Mouse (Mus musculus): ENCODE results near the gene Gad2. TPM values are rescaled to one million over a fixed set of nuclear protein-coding genes. Genes with fewer than 3 reads are reported as not detected.

Gad2 gene
- polyA plus RNA-seq, 1 experiment from 2014 or later, result 0.04 TPM

GRCm38 (mm10) chr2:22671348-22671747 lies 49.3 kb downstream of the Gad2 start:
- H3K36me3 ChIP-seq, result no peaks in the 10 kb centered on the region
- H3K27ac ChIP-seq, result no peak overlapping the region
- no peak overlapping the region for H3K4me2 ChIP-seq (replicated peaks)
- H3K4me3 ChIP-seq (replicated peaks), result no peak overlapping the region
- 79% methylated on average over 1 of the region's 1 CpGs for WGBS
- no peak overlapping the region for H3K9ac ChIP-seq
- H3K27me3 ChIP-seq (replicated peaks), result no peaks in the 10 kb centered on the region
- no peak for ATAC-seq
- no peaks in the 10 kb centered on the region for H3K4me1 ChIP-seq (replicated peaks)
- H3K9me3 ChIP-seq, result no peaks in the 10 kb centered on the region

DNA sequence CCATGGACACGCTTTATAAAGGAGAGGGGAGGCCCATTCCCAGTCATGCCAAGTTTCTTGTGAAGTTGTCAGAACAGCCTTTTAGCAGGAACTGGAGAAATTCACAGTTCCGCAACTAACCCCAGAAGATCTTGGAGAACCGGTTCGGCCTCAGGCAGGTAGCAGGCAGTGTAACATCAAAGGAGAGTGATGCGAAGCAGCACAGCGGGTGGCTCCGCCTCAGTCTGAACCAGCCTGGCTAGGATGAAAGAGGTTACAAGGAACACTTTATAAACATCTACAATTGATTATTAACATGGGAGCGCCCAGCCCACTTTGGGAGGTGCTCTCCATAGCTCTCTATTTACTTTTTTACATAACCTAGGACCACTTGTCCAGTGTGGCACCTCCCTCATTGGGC lies 55.1 kb downstream of the Gad2 start:
- no peaks in the 10 kb centered on the region for H3K9me3 ChIP-seq
- no peaks in the 10 kb centered on the region for H3K27me3 ChIP-seq (replicated peaks)
- no peak overlapping the region for H3K4me2 ChIP-seq (replicated peaks)
- H3K36me3 ChIP-seq, result no peaks in the 10 kb centered on the region
- H3K27ac ChIP-seq, result no peak overlapping the region
- no peak overlapping the region for H3K9ac ChIP-seq
- 13% methylated on average over 8 of the region's 8 CpGs for WGBS
- H3K4me1 ChIP-seq (replicated peaks), result no peaks in the 10 kb centered on the region
- H3K4me3 ChIP-seq (replicated peaks), result no peak overlapping the region
- ATAC-seq, result peak; percentile 94

GRCm38 (mm10) chr2:22679944-22680343 lies 57.9 kb downstream of the Gad2 start:
- H3K36me3 ChIP-seq, result no peaks in the 10 kb centered on the region
- no peak overlapping the region for H3K4me2 ChIP-seq (replicated peaks)
- no peak overlapping the region for H3K4me3 ChIP-seq (replicated peaks)
- WGBS, result 76% methylated on average over 4 of the region's 4 CpGs
- ATAC-seq, result no peak
- no peak overlapping the region for H3K27ac ChIP-seq
- H3K27me3 ChIP-seq (replicated peaks), result no peaks in the 10 kb centered on the region
- no peaks in the 10 kb centered on the region for H3K4me1 ChIP-seq (replicated peaks)
- no peak overlapping the region for H3K9ac ChIP-seq
- no peaks in the 10 kb centered on the region for H3K9me3 ChIP-seq

- Histone ChIP-seq H3K27ac (no peak overlapping the region), H3K9me3 (no peaks in the 10 kb centered on the region), H3K4me1 (replicated peaks) (no peaks in the 10 kb centered on the region), H3K36me3 (no peaks in the 10 kb centered on the region), H3K4me2 (replicated peaks) (no peak overlapping the region), H3K9ac (no peak overlapping the region), H3K4me3 (replicated peaks) (no peak overlapping the region), H3K27me3 (replicated peaks) (no peaks in the 10 kb centered on the region)
- 81% methylated on average over 7 of the region's 7 CpGs for WGBS
- ATAC-seq, result no peak
Measured at GRCm38 (mm10) chr2:22689969-22690368, 68.0 kb downstream of the Gad2 start.

- no peaks in the 10 kb centered on the region for H3K4me1 ChIP-seq (replicated peaks)
- no peak overlapping the region for H3K4me3 ChIP-seq (replicated peaks)
- no peaks in the 10 kb centered on the region for H3K36me3 ChIP-seq
- 44% methylated on average over 4 of the region's 4 CpGs for WGBS
- H3K9me3 ChIP-seq, result no peaks in the 10 kb centered on the region
- H3K9ac ChIP-seq, result no peak overlapping the region
- ATAC-seq, result peak; percentile 36; the same call in 1 of the 2 replicates
- no peak overlapping the region for H3K4me2 ChIP-seq (replicated peaks)
- H3K27ac ChIP-seq, result no peak overlapping the region
- H3K27me3 ChIP-seq (replicated peaks), result no peaks in the 10 kb centered on the region
Measured at GRCm38 (mm10) chr2:22704780-22705727, 83.0 kb downstream of the Gad2 start.

DNA sequence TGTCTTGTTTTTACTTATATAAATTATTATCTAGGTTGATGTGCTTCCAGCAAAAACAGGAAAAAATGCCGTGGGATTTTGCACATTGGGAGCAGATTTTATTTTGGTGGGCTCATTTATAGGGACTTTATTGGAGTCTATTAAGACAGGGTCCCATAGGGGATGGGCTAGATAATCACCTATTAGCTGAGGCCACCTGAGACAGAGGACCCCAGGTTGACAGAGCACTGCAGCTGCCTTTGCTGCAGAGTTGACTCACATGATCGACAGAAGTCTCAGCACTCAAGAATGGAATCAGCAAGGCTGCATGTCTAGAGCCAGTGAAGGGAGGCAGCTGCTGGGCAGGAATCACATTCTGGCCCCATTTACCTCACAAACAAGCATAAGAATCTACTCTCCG lies 84.2 kb downstream of the Gad2 start:
- Histone ChIP-seq H3K27me3 (replicated peaks) (no peaks in the 10 kb centered on the region), H3K27ac (no peak overlapping the region), H3K9ac (no peak overlapping the region), H3K9me3 (no peaks in the 10 kb centered on the region), H3K4me1 (replicated peaks) (no peaks in the 10 kb centered on the region), H3K36me3 (no peaks in the 10 kb centered on the region), H3K4me3 (replicated peaks) (no peak overlapping the region), H3K4me2 (replicated peaks) (no peak overlapping the region)
- no peak for ATAC-seq
- 64% methylated on average over 3 of the region's 3 CpGs for WGBS

- no peaks in the 10 kb centered on the region for H3K27me3 ChIP-seq (replicated peaks)
- peak; percentile 73 for ATAC-seq
Measured at GRCm38 (mm10) chr2:22721522-22722470, 99.8 kb downstream of the Gad2 start.

DNA sequence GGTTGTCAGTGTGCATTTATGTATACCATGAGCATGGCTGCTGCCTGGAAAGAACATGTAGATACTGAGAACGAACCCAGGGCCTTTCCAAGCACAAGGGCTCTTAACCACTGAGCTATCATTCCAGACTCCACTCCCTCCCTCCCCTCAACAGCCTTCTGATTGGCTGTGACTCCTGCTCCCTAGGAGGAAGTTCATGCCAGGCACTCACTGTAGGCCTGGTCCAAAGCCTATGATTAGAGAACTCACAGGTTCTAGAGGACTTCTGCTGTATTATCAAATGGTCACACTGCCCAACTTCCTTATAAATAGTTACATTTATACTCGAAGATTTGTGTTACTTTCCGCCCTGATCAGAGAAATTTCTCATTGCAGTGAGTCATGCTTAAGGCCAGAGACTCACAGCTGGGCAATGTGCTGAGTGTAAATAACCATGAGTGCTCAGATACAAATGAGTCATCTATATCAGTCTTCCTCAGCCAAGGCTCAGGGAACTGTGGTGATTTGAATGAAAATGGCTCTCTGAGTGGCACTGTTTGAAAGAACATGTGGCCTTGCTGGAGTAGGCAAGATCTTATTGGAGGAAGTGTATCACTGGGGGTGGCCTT lies 102.0 kb downstream of the Gad2 start:
- Histone ChIP-seq H3K9ac (no peak overlapping the region), H3K27ac (no peak overlapping the region), H3K4me2 (replicated peaks) (no peak overlapping the region), H3K36me3 (no peaks in the 10 kb centered on the region), H3K4me3 (replicated peaks) (no peak overlapping the region), H3K4me1 (replicated peaks) (no peaks in the 10 kb centered on the region), H3K9me3 (no peaks in the 10 kb centered on the region), H3K27me3 (replicated peaks) (no peaks in the 10 kb centered on the region)
- ATAC-seq, result no peak
- 68% methylated on average over 3 of the region's 3 CpGs for WGBS

More at GRCm38 (mm10) chr2:22721522-22722470, 99.8 kb downstream of the Gad2 start:
- 26% methylated on average over 8 of the region's 8 CpGs for WGBS
- H3K27ac ChIP-seq, result no peak overlapping the region
- H3K9me3 ChIP-seq, result no peaks in the 10 kb centered on the region
- H3K4me3 ChIP-seq (replicated peaks), result no peak overlapping the region
- no peaks in the 10 kb centered on the region for H3K4me1 ChIP-seq (replicated peaks)
- no peaks in the 10 kb centered on the region for H3K36me3 ChIP-seq
- H3K4me2 ChIP-seq (replicated peaks), result no peak overlapping the region
- H3K9ac ChIP-seq, result no peak overlapping the region

- no peak for ATAC-seq
- H3K4me1 ChIP-seq (replicated peaks), result no peaks in the 10 kb centered on the region
- H3K9ac ChIP-seq, result no peak overlapping the region
- 78% methylated on average over 1 of the region's 1 CpGs for WGBS
- H3K4me2 ChIP-seq (replicated peaks), result no peak overlapping the region
- no peaks in the 10 kb centered on the region for H3K9me3 ChIP-seq
- no peaks in the 10 kb centered on the region for H3K27me3 ChIP-seq (replicated peaks)
- H3K4me3 ChIP-seq (replicated peaks), result no peak overlapping the region
- no peaks in the 10 kb centered on the region for H3K36me3 ChIP-seq
- H3K27ac ChIP-seq, result no peak overlapping the region
Measured at GRCm38 (mm10) chr2:22727113-22727512, 105.1 kb downstream of the Gad2 start.

DNA sequence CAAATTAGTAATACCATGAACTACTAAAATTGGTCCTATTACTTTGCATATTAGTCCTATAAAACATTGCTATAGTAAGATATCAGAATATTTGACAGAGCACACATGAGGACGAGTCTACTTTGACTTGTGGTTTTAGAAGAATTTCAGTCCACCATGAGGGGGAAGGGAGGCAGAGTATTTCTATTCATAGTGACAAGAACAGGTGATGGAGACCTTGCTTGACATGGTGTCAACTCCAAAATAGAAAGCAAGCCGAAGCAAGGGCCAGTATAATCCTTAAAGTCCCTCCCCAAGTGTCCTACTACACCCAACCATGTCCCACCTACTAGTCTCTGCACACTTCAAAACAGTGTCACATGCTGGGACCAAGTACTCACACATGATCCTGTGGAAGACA lies 114.1 kb downstream of the Gad2 start:
- H3K9me3 ChIP-seq, result no peaks in the 10 kb centered on the region
- no peaks in the 10 kb centered on the region for H3K4me1 ChIP-seq (replicated peaks)
- H3K27me3 ChIP-seq (replicated peaks), result no peaks in the 10 kb centered on the region
- no peak overlapping the region for H3K4me3 ChIP-seq (replicated peaks)
- no peak overlapping the region for H3K4me2 ChIP-seq (replicated peaks)
- no peak for ATAC-seq
- H3K36me3 ChIP-seq, result no peaks in the 10 kb centered on the region
- H3K27ac ChIP-seq, result no peak overlapping the region
- H3K9ac ChIP-seq, result no peak overlapping the region
- WGBS, result 66% methylated on average over 2 of the region's 2 CpGs

DNA sequence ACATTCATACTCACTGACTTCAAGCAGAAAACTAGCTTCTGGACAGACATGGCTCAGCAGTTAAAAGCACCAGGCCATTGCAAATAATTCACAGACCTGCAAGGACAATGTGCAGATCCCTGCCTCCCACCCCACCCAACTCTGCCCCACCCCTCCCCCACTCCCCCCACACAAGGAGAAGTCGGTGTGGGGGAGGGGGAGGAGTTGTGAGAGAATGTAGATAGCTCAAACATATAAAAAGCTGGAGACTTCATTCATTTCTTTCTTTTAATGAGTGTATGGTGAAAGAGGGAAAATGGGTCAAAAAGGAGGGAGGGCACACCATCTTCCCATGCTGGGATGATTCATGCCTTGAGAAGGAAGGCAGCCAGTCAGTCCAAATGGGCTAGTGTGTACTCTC lies 117.4 kb downstream of the Gad2 start:
- no peak overlapping the region for H3K4me2 ChIP-seq (replicated peaks)
- no peak overlapping the region for H3K4me3 ChIP-seq (replicated peaks)
- no peaks in the 10 kb centered on the region for H3K27me3 ChIP-seq (replicated peaks)
- WGBS, result 61% methylated on average over 1 of the region's 1 CpGs
- H3K9ac ChIP-seq, result no peak overlapping the region
- H3K9me3 ChIP-seq, result no peaks in the 10 kb centered on the region
- no peaks in the 10 kb centered on the region for H3K36me3 ChIP-seq
- no peak overlapping the region for H3K27ac ChIP-seq
- ATAC-seq, result no peak
- no peaks in the 10 kb centered on the region for H3K4me1 ChIP-seq (replicated peaks)

DNA sequence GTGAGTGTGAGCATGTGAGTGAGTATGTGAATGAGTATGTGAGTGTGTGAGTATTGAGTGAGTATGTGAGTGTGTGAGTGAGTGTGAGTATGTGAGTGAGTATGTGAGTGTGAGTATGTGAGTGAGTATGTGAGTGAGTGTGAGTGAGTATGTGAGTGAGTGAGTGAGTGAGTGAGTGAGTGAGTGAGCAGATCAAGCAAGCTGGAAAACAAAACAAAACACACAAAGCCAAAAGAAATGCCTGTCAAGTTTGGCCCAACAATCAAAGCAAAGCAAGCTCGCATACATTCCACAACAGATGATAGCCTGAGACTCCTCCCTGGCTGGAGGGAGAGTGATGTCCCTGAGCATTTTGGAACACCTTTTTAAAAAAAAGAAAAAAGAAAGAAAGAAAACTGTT lies 118.4 kb downstream of the Gad2 start:
- H3K9ac ChIP-seq, result no peak overlapping the region
- ATAC-seq, result no peak
- no peaks in the 10 kb centered on the region for H3K4me1 ChIP-seq (replicated peaks)
- no peaks in the 10 kb centered on the region for H3K9me3 ChIP-seq
- H3K27me3 ChIP-seq (replicated peaks), result no peaks in the 10 kb centered on the region
- H3K4me3 ChIP-seq (replicated peaks), result no peak overlapping the region
- H3K36me3 ChIP-seq, result no peaks in the 10 kb centered on the region
- H3K27ac ChIP-seq, result no peak overlapping the region
- H3K4me2 ChIP-seq (replicated peaks), result no peak overlapping the region
- WGBS, result 59% methylated on average over 1 of the region's 1 CpGs
